Mouse (Mus musculus): ENCODE results near the gene Ino80d.

Ino80d gene

DNA sequence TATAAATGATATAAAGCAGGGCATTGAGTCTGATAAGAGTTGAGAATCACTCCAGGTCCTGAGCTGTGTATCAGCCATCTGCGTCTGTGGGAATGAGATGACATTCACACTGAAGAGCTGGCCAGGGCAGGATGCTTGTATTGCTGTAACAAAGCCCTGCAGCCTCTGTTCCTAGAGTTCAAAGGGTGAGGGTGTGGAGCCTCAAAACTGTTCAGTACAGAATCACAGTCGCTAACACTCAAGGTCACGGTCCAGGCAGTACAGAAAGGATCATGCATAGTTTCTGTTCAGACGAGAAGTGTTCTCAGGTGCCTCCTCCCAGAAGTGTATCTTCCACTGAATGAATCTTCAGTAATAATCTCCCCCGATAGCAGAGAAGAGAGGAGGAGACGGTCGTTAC lies 203.0 kb downstream of the Ino80d start:
- DNase-seq (ENCODE audit: low read depth) = no peak

DNA sequence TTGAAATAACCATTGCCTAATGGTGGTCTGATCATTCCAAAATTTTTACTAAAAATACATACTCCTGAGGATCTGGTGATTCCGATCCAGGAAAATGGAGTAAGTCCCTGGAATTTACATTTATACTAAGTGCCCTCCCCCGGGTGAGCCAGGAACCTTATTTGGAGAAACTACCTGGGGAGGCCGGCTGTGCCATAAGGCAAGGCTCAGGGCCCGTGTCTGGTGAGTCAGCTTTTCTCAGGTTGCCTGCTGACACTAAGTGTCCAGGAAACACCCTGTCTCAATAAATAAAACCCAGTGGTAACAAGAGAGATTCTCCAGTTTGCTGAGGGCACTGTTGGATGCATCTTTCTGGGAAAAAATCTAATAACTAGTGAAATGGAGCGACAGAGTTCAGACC lies 205.3 kb downstream of the Ino80d start:
- DNase-seq (ENCODE audit: low read depth) = no peak

DNA sequence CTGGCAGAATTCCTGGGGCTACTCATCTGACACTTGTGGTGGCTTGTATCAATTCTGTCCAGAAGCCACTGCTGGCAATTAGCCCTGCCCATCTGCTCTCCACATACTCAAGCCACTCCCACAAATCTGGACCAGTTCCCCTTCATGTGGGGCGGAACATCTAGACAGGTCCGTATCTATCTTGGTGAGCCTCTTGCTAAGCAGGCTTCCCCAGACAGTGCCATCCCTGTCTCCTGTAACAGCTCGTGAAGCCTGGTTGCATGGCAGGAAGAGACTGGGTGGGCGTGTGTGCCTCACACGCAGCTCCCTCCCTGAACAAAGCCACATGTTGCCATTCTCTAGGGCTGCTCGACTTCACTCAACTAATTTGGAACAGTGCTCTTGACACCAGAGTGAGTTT lies 206.0 kb downstream of the Ino80d start:
- DNase-seq (ENCODE audit: low read depth) = no peak
